Mouse (Mus musculus): ENCODE data around the gene Ndufb3. TPM values are rescaled to one million over a fixed set of nuclear protein-coding genes. Genes with fewer than 3 reads are reported as not detected.
"Not testable (repeated sequence)": the region's sequence is repeated elsewhere in the genome, so short reads cannot be mapped to it uniquely, and the experiment has no call there.

The Ndufb3 gene
- polyA plus RNA-seq, 1 experiment from 2014 or later = 157 TPM

GRCm38 (mm10) chr1:58628847-58629246 is 42.7 kb downstream of the Ndufb3 start:
- H3K27ac ChIP-seq (ENCODE audit: low read depth, low read length); H3K9ac ChIP-seq (ENCODE audit: low read length); H3K9me3 ChIP-seq (ENCODE audit: control insufficient read depth, low read length); H3K4me3 ChIP-seq (ENCODE audit: low read depth, low read length); H3K4me1 ChIP-seq (ENCODE audit: control insufficient read depth, insufficient read depth, low read length); H3K4me2 ChIP-seq; DNase-seq (ENCODE audit: low spot score, missing footprints); H3K27me3 ChIP-seq (ENCODE audit: control insufficient read depth, insufficient read depth, low read length); H3K36me3 ChIP-seq (ENCODE audit: control insufficient read depth, insufficient read depth, low read length); ATAC-seq (ENCODE audit: low FRiP score): not testable (repeated sequence)
- WGBS = 100% methylated on average over 1 of the region's 2 CpGs

Other genes with a start within 250 kb of the Ndufb3 start
- 587 and 613 TPM in 2 replicates for gene Bzw1, start 193.5 kb upstream of the Ndufb3 start, polyA plus RNA-seq (2014; fragmentation: Nextera tagmentation; extraction: Ambion mirVana)
- 157 and 173 TPM in 2 replicates for gene Clk1, start 162.3 kb upstream of the Ndufb3 start, polyA plus RNA-seq (2014; fragmentation: Nextera tagmentation; extraction: Ambion mirVana)
- gene Nif3l1, start 141.2 kb upstream of the Ndufb3 start, polyA plus RNA-seq (2014; fragmentation: Nextera tagmentation; extraction: Ambion mirVana) = 66.6 and 67.2 TPM in 2 replicates
- gene Ppil3, start 140.9 kb upstream of the Ndufb3 start, polyA plus RNA-seq (2014; fragmentation: Nextera tagmentation; extraction: Ambion mirVana) = 56.8 and 61.9 TPM in 2 replicates
- gene Orc2, start 81.3 kb upstream of the Ndufb3 start, polyA plus RNA-seq (2014; fragmentation: Nextera tagmentation; extraction: Ambion mirVana) = 39.0 and 47.3 TPM in 2 replicates
- 7.2 and 8.5 TPM in 2 replicates for gene Fam126b, start 61 bp upstream of the Ndufb3 start, polyA plus RNA-seq (2014; fragmentation: Nextera tagmentation; extraction: Ambion mirVana)
- not detected in 2 replicates for gene Als2cr12, start 109.6 kb downstream of the Ndufb3 start, polyA plus RNA-seq (2014; fragmentation: Nextera tagmentation; extraction: Ambion mirVana)
- gene Cflar, start 125.1 kb downstream of the Ndufb3 start, polyA plus RNA-seq (2014; fragmentation: Nextera tagmentation; extraction: Ambion mirVana) = 19.1 and 20.9 TPM in 2 replicates
- gene Casp8, start 209.0 kb downstream of the Ndufb3 start, polyA plus RNA-seq (2014; fragmentation: Nextera tagmentation; extraction: Ambion mirVana) = 10.4 and 12.1 TPM in 2 replicates